Mouse (Mus musculus) B cell, adult 2 months (primary cell): ENCODE data around the gene Olfr1469.
"Not testable (repeated sequence)": the region's sequence is repeated elsewhere in the genome, so short reads cannot be mapped to it uniquely, and the experiment has no call there.

Experiments
- DNase-seq, 2 experiments: peaks; one replicate each; pipeline ENCODE4 v3.0.0; 2022

Gene Olfr1469

GRCm38 (mm10) chr19:13407549-13407948 is at the start of gene Olfr1469:
Gene Olfr1469, plus strand, starts transcription at chr19:13407849.
- DNase-seq: no peak

GRCm38 (mm10) chr19:13361936-13362335 is 45.7 kb upstream of the Olfr1469 start, which contains the start of gene Olfr1467:
Gene Olfr1467, plus strand, starts transcription at chr19:13362236.
- no peak for DNase-seq

- not testable (repeated sequence) for DNase-seq
These were observed 35.5 kb downstream of the Olfr1469 start, which contains the start of gene Olfr1471 for GRCm38 (mm10) chr19:13443109-13443508. Gene Olfr1471, plus strand, starts transcription at chr19:13443409.

GRCm38 (mm10) chr19:13455986-13456385 is 48.3 kb downstream of the Olfr1469 start, which contains the start of gene Olfr1472:
Gene Olfr1472, minus strand, starts transcription at chr19:13456086.
- no peak for DNase-seq
